Mouse (Mus musculus): ENCODE data around the gene Alox12b.

DNA sequence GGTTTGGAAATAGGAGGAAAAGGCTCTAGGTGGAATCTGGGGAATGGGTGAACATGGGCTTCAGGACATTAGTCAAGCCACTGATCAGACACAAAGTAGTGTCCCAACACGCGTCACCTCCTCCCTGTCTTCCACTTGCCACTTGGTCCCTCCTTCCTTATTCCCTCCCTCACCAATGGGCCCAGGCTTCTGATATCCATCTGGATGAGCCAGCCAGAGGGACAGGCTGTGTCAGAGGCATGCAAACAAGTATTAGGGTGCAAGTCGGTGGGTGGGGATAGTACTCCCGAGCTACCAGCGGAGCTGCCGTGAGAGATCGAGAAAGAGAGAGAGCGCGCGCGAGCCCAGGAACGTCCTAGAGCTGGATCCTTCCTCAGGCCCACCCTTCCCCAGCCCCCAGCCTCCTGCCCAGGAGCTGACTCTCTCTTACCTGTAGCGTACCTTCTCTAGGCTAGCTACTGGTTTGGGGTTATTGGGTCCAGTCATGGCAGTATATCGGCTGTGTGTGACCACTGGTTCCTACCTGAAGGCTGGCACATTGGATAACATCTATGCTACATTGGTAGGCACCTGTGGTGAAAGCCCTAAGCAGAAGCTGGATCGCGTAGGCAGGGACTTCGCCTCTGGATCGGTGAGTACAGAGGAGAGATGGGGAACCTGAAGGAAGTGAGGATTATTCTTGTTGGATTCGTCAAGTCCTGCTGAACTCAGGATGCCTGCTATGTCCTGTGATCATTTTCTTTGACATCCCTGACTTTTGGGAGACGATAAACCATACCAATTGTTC is 30.7 kb upstream of the Alox12b start:
- TF ChIP-seq CTCF (IDR thresholded peaks at IDR 0.05; ENCODE audit: insufficient read depth, low read length) (no peak), POLR2A (IDR thresholded peaks at IDR 0.05; ENCODE audit: borderline replicate concordance, extremely low read depth, low read depth, low read length) (no peak)
